Mouse (Mus musculus) CH12.LX (cell line): ENCODE measurements around the gene Smco2.

Experiments
- BHLHE40 ChIP-seq: IDR thresholded peaks from 2 replicates; pipeline ENCODE4 v1.6.1; 2011; ENCODE audit warnings: mild to moderate bottlenecking, low read depth, low read length, improper control_type of control experiment
- CTCF ChIP-seq, 2 experiments: IDR thresholded peaks in 1 of 2; conservative IDR thresholded peaks in 1 of 2; 2 replicates each; pipeline ENCODE4 v1.5.1; 2011 to 2012; ENCODE audit warnings: low read depth in 2 of 2, low read length in 2 of 2, improper control_type of control experiment in 1 of 2, inconsistent platforms in 1 of 2, mild to moderate bottlenecking in 1 of 2, moderate library complexity in 1 of 2
- EP300 ChIP-seq: IDR thresholded peaks from 2 replicates; pipeline ENCODE4 v1.6.1; 2011; ENCODE audit warnings: low read length, improper control_type of control experiment
- HCFC1 ChIP-seq: IDR thresholded peaks from 2 replicates; pipeline ENCODE4 v1.6.1; 2012; ENCODE audit warnings: low read depth, mild to moderate bottlenecking, inconsistent platforms, low read length, improper control_type of control experiment
- POLR2A ChIP-seq: IDR thresholded peaks from 2 replicates; pipeline ENCODE4 v1.6.1; 2011; ENCODE audit warnings: low read depth, mild to moderate bottlenecking, improper control_type of control experiment, low read length
- SIN3A ChIP-seq: IDR thresholded peaks from 2 replicates; pipeline ENCODE4 v1.6.1; 2012; ENCODE audit warnings: low read length, improper control_type of control experiment, inconsistent platforms

- no peak for TF ChIP-seq CTCF (conservative IDR thresholded peaks at IDR 0.05 in 1 of 2, IDR thresholded peaks at IDR 0.05 in 1 of 2; ENCODE audit: low read depth in 2 of 2, low read length in 2 of 2)
- TF ChIP-seq POLR2A: no peak
- TF ChIP-seq HCFC1: no peak
- TF ChIP-seq BHLHE40: no peak
- no peak for TF ChIP-seq SIN3A
- no peak for TF ChIP-seq EP300
Observed at GRCm38 (mm10) chr6:146874415-146874814, 24.5 kb downstream of the Smco2 start.
